Mouse (Mus musculus): ENCODE measurements around the gene Mrps34.

The Mrps34 gene

GRCm38 (mm10) chr17:24894995-24895547 is at the start of gene Mrps34, which contains the start of gene Eme2:
Gene Mrps34 (plus strand): TSS chr17:24895116.
Gene Eme2 (minus strand): TSS chr17:24895087.
- DNase-seq (ENCODE audit: low spot score), result peak; percentile 62

DNA sequence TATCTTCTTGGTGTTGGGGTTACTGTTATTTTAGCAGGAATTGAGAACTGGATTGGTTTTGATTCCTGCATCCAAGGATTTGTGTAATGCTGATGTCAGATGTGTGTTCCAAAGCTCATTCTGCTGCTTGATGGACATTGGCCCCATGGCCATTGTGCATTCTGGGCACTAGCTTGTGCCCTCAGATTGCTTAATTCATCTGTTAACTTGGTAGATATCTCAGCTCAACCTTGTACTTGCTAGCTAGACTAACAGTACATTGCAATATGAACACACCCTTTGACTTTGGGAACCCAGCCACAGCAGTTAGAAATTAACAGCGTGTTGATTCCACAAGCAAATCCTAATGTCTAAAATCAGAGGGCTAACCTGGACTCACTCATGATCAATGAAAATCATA is 47.5 kb upstream of the Mrps34 start:
- no peak for DNase-seq (ENCODE audit: low spot score)

- DNase-seq (ENCODE audit: low spot score), result no peak
These were observed 46.3 kb upstream of the Mrps34 start for GRCm38 (mm10) chr17:24848600-24849031.

DNA sequence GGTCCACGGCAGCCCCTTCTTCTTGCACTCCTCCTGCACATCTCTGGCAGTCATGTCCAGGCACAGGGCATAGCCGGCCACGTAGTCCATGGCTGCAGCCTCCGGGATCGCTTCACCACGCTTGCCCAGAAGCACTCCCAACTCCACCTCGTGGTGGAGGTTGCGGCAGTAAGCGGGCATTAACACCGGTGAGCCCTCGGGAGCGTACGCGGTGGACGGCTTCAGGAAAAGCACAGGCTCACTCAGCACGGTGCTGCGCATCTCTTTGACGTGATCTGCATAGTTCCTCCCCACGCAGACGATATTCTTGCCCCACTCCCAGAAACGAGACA is 45.2 kb upstream of the Mrps34 start:
- DNase-seq (ENCODE audit: low spot score), result no peak

GRCm38 (mm10) chr17:24850065-24850772 is 44.7 kb upstream of the Mrps34 start, which contains the start of gene Fahd1:
Gene Fahd1 (minus strand): TSS chr17:24850364.
- DNase-seq (ENCODE audit: low spot score), result peak; percentile 95

DNA sequence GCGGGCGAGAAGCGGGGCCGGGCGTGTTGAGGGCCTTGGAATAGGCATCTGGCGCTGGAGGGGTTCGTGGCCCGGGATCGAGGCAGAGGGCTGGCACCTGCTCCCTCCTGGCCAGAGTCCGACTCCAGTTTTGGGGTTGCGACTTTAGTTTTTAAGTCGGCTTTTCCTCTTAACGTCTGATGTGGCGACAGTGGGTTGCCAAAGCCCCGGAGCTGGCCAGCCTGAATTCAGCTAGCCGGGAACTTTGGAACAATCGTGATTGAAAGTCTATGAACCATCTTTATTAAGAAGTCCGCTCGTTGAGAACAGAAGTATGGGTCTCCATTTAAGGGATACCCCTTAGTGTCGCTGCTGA is 44.2 kb upstream of the Mrps34 start:
- no peak for DNase-seq (ENCODE audit: low spot score)

DNA sequence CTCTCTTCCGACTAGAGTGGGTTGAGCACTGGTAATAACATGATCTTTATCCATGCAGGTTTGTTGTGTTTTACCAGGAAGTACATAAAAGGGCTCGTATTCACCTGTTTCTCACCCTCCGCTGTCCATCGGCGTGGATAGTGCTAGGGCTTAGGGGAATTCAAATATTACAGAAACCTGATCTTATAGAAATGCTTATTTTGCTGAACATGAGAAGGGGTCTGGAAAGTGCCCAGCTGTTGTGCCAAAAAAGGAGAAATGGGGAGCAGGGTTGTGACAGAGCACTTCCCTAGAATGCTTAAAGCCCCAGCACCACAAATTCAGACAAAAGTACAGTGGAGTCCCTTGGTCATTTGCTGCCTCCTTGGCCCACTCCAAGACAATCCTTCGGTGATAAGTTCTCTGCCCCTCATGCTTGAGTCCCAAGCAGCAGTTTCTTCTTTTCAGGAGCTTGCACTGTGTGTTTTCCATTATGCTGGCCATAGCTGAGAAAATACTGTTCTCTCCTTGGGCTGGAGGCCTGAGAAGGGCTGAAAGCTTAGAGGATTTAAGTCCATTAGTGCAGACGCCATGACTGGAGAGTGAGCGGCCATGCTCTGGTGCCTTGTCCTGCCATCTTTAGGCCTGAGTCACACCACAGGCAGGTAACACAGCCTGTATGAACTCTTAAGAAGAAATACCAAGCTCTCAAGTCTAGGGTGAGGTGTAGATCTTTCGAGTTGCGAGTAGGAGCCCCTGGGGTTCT is 43.4 kb upstream of the Mrps34 start:
- no peak for DNase-seq (ENCODE audit: low spot score)

DNA sequence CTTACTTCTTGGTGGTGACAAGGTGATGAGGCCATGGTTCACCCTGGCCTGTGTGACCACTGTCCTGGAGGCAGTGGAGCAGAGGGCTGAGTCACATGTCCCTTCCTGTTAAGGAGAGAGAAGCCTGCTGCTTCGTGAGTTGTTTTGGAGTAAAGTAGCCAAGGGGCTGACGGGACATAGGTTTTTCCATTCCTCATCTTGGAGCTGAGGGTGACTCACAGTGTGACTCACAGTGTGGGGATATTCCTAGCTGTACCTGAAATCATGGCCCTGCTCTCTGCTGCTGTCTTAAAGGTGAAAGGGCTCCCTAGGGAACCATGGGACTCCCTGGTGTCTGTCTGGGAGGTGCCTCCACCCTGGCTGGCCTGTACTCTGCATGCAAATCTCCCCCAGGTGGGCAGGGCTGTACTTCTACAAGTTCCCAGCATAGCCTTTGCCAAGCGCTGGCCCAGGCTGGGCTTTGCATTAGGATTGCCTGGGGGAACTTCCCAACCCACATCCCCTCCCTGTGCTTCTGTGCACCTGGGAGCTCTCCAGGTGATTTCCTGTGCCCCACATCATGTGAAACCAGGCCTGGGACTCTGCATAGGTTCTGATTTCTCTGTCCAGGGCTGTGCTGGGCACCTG is 39.0 kb upstream of the Mrps34 start:
- DNase-seq (ENCODE audit: low spot score), result no peak

DNA sequence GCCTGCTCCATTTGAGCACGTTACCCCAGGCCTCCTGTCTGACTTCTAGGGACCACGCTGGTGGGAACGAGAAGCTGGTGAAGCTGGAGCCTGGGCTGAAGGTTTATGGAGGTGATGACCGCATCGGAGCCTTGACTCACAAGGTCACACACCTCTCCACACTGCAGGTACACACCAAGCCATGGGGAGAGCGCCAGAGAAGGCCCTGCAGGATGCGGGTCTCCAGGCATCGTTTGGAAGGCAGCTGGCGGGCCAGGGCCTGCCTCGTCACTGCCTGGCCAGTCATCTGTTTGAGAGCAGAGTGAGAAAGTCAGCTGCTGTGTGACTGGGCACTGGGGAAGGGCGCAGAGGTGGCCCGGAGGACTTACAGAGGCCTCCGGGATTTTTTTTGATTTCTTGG is 38.3 kb upstream of the Mrps34 start:
- no peak for DNase-seq (ENCODE audit: low spot score)

GRCm38 (mm10) chr17:24857831-24858470 is 37.0 kb upstream of the Mrps34 start:
- DNase-seq (ENCODE audit: low spot score), result no peak

- DNase-seq (ENCODE audit: low spot score), result no peak
These were observed 35.9 kb upstream of the Mrps34 start for GRCm38 (mm10) chr17:24858967-24859366.

DNA sequence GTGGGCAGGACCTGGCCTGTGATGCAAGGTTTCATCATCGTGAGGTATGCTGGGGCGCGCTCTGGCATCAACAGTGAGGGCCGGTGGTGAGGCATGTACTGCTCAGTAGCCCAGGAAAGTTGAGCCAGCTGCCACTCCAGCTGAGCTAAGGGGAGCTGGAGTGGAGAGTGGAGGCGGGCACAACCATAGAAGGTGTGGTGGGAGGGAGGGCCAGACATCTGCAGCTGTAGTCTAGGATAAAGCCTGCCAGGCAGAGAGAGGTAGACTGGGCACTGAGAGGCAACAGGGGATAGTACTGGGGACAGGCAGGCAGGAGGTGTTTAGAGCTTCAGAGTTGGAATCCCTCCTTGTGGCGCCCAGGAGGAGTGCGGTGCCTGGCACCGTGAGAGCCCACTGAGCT is 34.8 kb upstream of the Mrps34 start:
- no peak for DNase-seq (ENCODE audit: low spot score)

DNA sequence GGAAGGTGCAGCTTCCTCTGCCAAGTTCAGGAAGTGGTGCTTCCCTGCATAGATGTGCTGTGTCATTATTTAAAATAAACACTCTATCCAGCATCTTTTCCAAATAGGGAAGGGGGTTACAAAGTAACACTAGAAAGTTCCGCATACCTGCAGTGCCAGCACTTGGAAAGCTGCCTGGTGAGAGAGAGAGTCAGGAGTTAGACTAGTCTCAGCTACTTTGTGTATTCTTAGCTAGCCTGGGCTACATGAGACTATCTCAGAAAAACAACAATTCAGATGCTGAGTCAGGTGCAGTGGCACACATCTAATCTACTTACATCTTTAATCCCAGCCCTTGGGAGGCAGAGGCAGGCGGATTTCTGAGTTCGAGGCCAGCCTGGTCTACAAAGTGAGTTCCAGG is 33.1 kb upstream of the Mrps34 start:
- no peak for DNase-seq (ENCODE audit: low spot score)

DNA sequence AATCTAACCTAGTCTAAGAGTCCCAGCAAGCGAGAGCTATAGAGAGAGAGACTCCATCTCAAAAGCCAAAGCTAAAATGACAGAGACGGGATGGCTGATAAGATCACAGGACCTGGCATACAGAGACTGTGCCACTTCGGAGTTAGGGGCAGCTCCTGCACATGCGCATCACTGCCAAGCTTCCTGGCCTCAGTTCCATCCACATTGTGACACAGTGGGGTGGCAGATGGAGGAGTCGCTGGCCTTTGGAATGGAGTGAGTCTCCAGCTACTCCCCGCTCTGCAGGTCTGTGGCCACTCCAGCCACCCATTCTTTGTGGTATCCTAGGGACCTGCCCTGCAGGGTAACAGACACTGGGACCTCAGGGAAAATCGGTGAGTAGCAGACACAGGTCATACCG is 29.1 kb upstream of the Mrps34 start, which contains the start of gene Igfals:
Igfals (plus strand) TSS at position 222 of the 400 bp plus-strand sequence.
- DNase-seq (ENCODE audit: low spot score), result no peak

DNA sequence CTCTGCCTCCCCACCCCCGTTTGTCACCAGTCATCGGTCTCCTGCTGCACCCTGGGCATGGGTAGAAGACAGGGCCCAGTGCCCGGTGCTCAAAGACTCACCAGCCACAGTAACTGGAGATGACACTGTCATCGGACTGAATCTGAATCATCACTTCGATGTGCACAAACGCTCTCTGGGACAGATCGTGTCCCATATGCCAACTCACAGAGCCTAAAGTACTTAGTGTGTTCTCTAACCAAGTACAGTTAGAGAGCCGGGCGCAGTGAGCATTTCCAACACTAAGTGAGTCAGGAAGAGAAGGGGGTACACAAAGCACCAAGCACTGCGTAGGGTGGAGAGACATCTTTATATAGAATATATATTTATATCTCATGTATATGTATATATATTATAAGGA is 27.0 kb upstream of the Mrps34 start:
- DNase-seq (ENCODE audit: low spot score), result no peak

GRCm38 (mm10) chr17:24873695-24874404 is 21.1 kb upstream of the Mrps34 start:
- no peak for DNase-seq (ENCODE audit: low spot score)

DNA sequence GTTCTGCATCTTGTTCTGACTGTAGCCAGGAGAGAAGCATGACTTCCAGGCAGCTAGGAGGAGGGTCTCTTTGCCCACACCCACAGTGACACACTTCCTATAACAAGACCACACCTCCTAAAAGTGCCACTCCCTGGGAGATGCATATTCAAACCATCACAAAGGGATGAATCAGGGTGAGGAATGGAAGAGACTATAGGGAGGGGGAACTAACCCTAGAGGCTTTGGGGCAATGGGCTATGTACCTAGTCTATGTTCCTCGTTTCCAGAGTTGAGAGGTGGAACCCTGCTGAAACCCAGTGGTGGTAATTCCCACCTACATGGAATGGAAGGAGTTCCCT is 20.5 kb upstream of the Mrps34 start:
- DNase-seq (ENCODE audit: low spot score), result no peak

DNA sequence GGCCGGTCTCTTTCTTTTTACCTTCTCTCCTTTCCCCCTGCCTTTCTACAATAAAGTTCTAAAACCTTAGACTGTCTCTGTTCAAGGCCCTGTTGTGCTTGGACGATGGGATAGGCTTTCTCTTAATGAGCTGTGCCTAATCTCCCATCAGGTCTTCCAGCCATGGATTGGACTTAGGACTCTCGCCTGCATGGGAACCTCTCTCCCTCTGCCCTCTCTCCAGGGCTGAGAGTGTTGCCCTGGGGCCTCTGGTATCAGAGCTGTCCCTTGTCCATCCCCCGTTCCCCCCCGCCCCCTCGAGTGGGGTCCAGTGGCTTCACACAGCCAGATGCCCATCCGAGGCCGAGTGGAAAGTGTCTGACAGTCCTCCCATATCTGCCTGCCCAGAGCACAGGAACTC is 19.9 kb upstream of the Mrps34 start:
- no peak for DNase-seq (ENCODE audit: low spot score)

GRCm38 (mm10) chr17:24877336-24878116 is 17.4 kb upstream of the Mrps34 start:
- no peak for DNase-seq (ENCODE audit: low spot score)

- no peak for DNase-seq (ENCODE audit: low spot score)
These were observed 16.9 kb upstream of the Mrps34 start for GRCm38 (mm10) chr17:24878117-24878397.

DNA sequence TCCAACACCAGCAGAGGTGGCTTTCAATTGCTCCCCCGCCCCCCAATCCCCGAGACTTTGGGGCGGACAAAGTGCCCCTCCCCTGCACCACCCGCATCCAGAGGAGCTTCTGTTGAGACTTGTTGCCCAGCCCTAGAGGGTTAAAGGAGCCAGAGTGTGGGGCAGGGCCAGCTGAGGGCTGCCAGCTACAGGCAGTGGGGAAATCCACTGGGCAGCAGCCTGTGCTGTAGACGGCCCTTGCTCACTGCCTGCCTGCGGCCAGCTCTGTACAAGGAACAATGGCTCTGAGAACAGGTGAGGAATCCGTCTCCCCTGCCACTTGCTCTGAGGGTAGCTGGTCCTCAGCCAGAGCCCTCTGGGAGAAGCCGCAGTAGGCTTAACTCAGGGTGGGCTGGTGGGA is 16.4 kb upstream of the Mrps34 start:
- no peak for DNase-seq (ENCODE audit: low spot score)
